Mouse (Mus musculus) adrenal gland, adult (tissue): ENCODE data around the gene Mgat5b.
A peak's percentile ranks its signal among the peaks of the same experiment; 100 is the strongest.

Experiments
- DNase-seq, 2 experiments: peaks; one replicate each; pipeline ENCODE4 v3.0.0; 2022 to 2023; ENCODE audit warnings: low spot score in 1 of 2; ENCODE audit not compliant: inconsistent age in 2 of 2

Mgat5b gene

GRCm38 (mm10) chr11:116917361-116917760, 1.3 kb upstream of the Mgat5b start:
- DNase-seq = no peak

GRCm38 (mm10) chr11:116919186-116920020, 740 bp downstream of the Mgat5b start:
- DNase-seq = no peak

- DNase-seq = no peak
These were observed 2.1 kb downstream of the Mgat5b start for GRCm38 (mm10) chr11:116920746-116921145.

- peak; percentile 29 to 47 for DNase-seq
These were observed 3.4 kb downstream of the Mgat5b start for GRCm38 (mm10) chr11:116922058-116922457.

- no peak for DNase-seq
These were observed 9.4 kb downstream of the Mgat5b start for GRCm38 (mm10) chr11:116928031-116928430.

- no peak for DNase-seq
These were observed 16.2 kb downstream of the Mgat5b start for GRCm38 (mm10) chr11:116934862-116935261.

- no peak for DNase-seq
These were observed 16.7 kb downstream of the Mgat5b start for GRCm38 (mm10) chr11:116935354-116935753.

GRCm38 (mm10) chr11:116935917-116936316, 17.3 kb downstream of the Mgat5b start:
- no peak for DNase-seq

GRCm38 (mm10) chr11:116937141-116937540, 18.5 kb downstream of the Mgat5b start:
- no peak for DNase-seq

GRCm38 (mm10) chr11:116940088-116940855, 21.6 kb downstream of the Mgat5b start:
- DNase-seq = no peak

GRCm38 (mm10) chr11:116944346-116944745, 25.7 kb downstream of the Mgat5b start:
- DNase-seq = no peak

- DNase-seq = peak; percentile 71 to 82
These were observed 31.2 kb downstream of the Mgat5b start for GRCm38 (mm10) chr11:116949832-116950231.

GRCm38 (mm10) chr11:116951429-116951828, 32.8 kb downstream of the Mgat5b start:
- no peak for DNase-seq

- DNase-seq = no peak
These were observed 35.8 kb downstream of the Mgat5b start for GRCm38 (mm10) chr11:116954231-116955118.

GRCm38 (mm10) chr11:116958601-116959000, 39.9 kb downstream of the Mgat5b start:
- DNase-seq = no peak

- DNase-seq = peak; percentile 69 to 85
These were observed 46.4 kb downstream of the Mgat5b start for GRCm38 (mm10) chr11:116965061-116965460.

GRCm38 (mm10) chr11:116965961-116966360, 47.3 kb downstream of the Mgat5b start:
- peak; percentile 63 to 86 for DNase-seq

- DNase-seq = no peak
These were observed 49.9 kb downstream of the Mgat5b start for GRCm38 (mm10) chr11:116968586-116968985.

- no peak for DNase-seq
These were observed 50.8 kb downstream of the Mgat5b start for GRCm38 (mm10) chr11:116969498-116969897.

GRCm38 (mm10) chr11:116970847-116971246, 52.2 kb downstream of the Mgat5b start:
- no peak for DNase-seq

- no peak for DNase-seq
These were observed 54.2 kb downstream of the Mgat5b start for GRCm38 (mm10) chr11:116972828-116973227.
